Comparison of ENCODE assay signal across 10 mouse cellular contexts in the genomic region with DNA sequence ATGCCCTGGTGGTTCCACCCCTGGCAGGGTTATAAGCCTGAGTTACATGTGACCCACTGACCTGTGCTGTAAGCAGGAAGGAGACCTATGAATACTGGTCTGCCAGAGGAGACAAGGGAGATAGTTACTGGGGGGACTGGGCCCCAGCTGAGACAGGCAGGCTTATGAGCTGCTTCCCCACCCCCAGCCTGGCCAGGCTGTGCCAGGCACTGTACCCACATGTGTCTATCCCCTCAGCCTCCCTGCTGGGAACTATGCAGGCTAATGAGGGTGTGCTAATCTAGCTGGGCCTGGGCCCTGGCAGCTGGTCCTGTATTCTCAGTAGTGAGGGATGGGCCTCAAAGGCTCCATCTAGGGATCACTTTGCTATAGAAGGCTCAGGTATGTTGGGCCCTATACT. TPM values are rescaled to one million over a fixed set of nuclear protein-coding genes. Genes with fewer than 3 reads are reported as not detected.
DNase-seq lines count a peak whose midpoint lies in the region; ATAC-seq and TF ChIP-seq lines count a peak whose summit lies in the region.
"Had no signal": no experiment of that assay in that cellular context is flagged by ENCODE, and none has a peak within 500 bp of the region (broad histone marks: within the 10 kb centered on the region; RNA-seq: fewer than 3 reads in every experiment).

No protein-coding gene starts in this region.

- no peak for TF ChIP-seq POLR2A in olfactory bulb, adult 2 months (IDR thresholded peaks at IDR 0.05; ENCODE audit: insufficient read depth, low read depth, low read length)

- DNase-seq in left cerebral cortex, adult 2 months (ENCODE audit: extremely low spot score in 1 of 2, low spot score in 2 of 2): no peak
- no peak for DNase-seq in left cerebral cortex, postnatal 14 days (ENCODE audit: low spot score in 2 of 2)
- peak; percentile 81 for DNase-seq in cerebellum, adult 9-11 months
- DNase-seq in hindbrain, embryonic 14.5 days (ENCODE audit: low spot score): no peak
- DNase-seq in embryo, embryonic 10.5 days (ENCODE audit: low spot score): no peak

- ATAC-seq in hindbrain, embryonic 14.5 days (ENCODE audit: low FRiP score): no peak
- ATAC-seq in megakaryocyte progenitor cell, adult 5-6 weeks (replicated peaks; ENCODE audit: poor library complexity): no peak
- ATAC-seq: inflammation-experienced regulatory T-cells, adult 6 months; Patski had no signal

- H3K4me3 ChIP-seq in left cerebral cortex, adult 2 months: no peak overlapping the region
- no peak overlapping the region for H3K4me3 ChIP-seq in hindbrain, embryonic 14.5 days (replicated peaks; ENCODE audit: low read length)
- H3K4me3 ChIP-seq in olfactory bulb, adult 2 months (ENCODE audit: insufficient read depth, low read depth, low read length): no peak overlapping the region
- H3K4me3 ChIP-seq: limb, embryonic 10.5 days had no signal

- H3K27ac ChIP-seq in left cerebral cortex, adult 2 months: peak overlapping the region; percentile 85
- peak overlapping the region; percentile 65; the same call in 1 of the 2 replicates for H3K27ac ChIP-seq in hindbrain, embryonic 14.5 days
- 0 out of 2 replicates have a peak overlapping the region, but pooled peaks have one; percentile 20 for H3K27ac ChIP-seq in olfactory bulb, adult 2 months (ENCODE audit: insufficient read depth, low read depth, low read length)
- H3K27ac ChIP-seq: limb, embryonic 10.5 days had no signal

- intact Hi-C loops in left cerebral cortex, adult 2 months (cut with DNase I): no loop called here
- intact Hi-C loops in left cerebral cortex, postnatal 14 days (cut with DNase I): no loop called here

- peaks cover 54% of the 10 kb centered on the region for H3K4me1 ChIP-seq in hindbrain, embryonic 14.5 days (replicated peaks; ENCODE audit: control insufficient read depth, insufficient read depth, low read length)
- H3K4me1 ChIP-seq in olfactory bulb, adult 2 months (ENCODE audit: control insufficient read depth, insufficient read depth, low read length): peaks cover 39% of the 10 kb centered on the region

- no peak for TF ChIP-seq CTCF in left cerebral cortex, adult 2 months (IDR thresholded peaks at IDR 0.05)
- no peak for TF ChIP-seq CTCF in olfactory bulb, adult 2 months (IDR thresholded peaks at IDR 0.05; ENCODE audit: insufficient read depth, low read depth, low read length)

- H3K27me3 ChIP-seq in hindbrain, embryonic 14.5 days (ENCODE audit: control insufficient read depth, insufficient read depth, low read length): 0 out of 2 replicates have a peak, but pooled peaks cover 6% of the 10 kb centered on the region
- H3K27me3 ChIP-seq: Patski had no signal

- peak overlapping the region; percentile 8; the same call in 1 of the 2 replicates for H3K9ac ChIP-seq in hindbrain, embryonic 14.5 days

- H3K9me3 ChIP-seq in hindbrain, embryonic 14.5 days (ENCODE audit: control insufficient read depth, low read length): no peaks in the 10 kb centered on the region
- H3K9me3 ChIP-seq: limb, embryonic 10.5 days had no signal

- H3K4me2 ChIP-seq in hindbrain, embryonic 14.5 days (replicated peaks): peak overlapping the region; percentile 100

- peaks cover 31% of the 10 kb centered on the region for H3K36me3 ChIP-seq in hindbrain, embryonic 14.5 days (replicated peaks; ENCODE audit: control insufficient read depth, insufficient read depth)

RNA-seq across cellular contexts. Expression of gene Tprn, which starts 4.8 kb away (rescaled TPM):
- 10 to 100 TPM; 20.9 to 21.8 TPM for total RNA-seq in left cerebral cortex, adult 2 months (2021)
- 10 to 100 TPM; 14.2 to 15.7 TPM for total RNA-seq in left cerebral cortex, postnatal 14 days (2021)
- 13.4 and 14.7 TPM in 2 replicates for polyA plus RNA-seq in hindbrain, embryonic 14.5 days (2014; fragmentation: Nextera tagmentation; extraction: Ambion mirVana)
- polyA plus RNA-seq in olfactory bulb, adult 2 months (2012; ENCODE audit: insufficient read depth, insufficient read length, low replicate concordance, missing spikeins): not detected in 2 replicates
- 7.9 and 13.3 TPM in 2 replicates for total RNA-seq in megakaryocyte progenitor cell, adult 5-6 weeks (2015)
- 7.6 and 9.2 TPM in 2 replicates for total RNA-seq in megakaryocyte progenitor cell, adult 5-6 weeks (2017)

RNA-seq across cellular contexts. Expression of gene Ssna1, which starts 5.0 kb away (rescaled TPM):
- total RNA-seq in left cerebral cortex, adult 2 months (2021): 10 to 100 TPM; 65.6 to 65.9 TPM
- 10 to 100 TPM; 70.9 to 72.1 TPM for total RNA-seq in left cerebral cortex, postnatal 14 days (2021)
- 175 and 190 TPM in 2 replicates for polyA plus RNA-seq in hindbrain, embryonic 14.5 days (2014; fragmentation: Nextera tagmentation; extraction: Ambion mirVana)
- polyA plus RNA-seq in olfactory bulb, adult 2 months (2012; ENCODE audit: insufficient read depth, insufficient read length, low replicate concordance, missing spikeins): not detected in 2 replicates
- 136 and 148 TPM in 2 replicates for total RNA-seq in megakaryocyte progenitor cell, adult 5-6 weeks (2015)
- total RNA-seq in megakaryocyte progenitor cell, adult 5-6 weeks (2017): 71.3 and 92.7 TPM in 2 replicates

RNA-seq across cellular contexts. Expression of gene Anapc2, which starts 5.0 kb away (rescaled TPM):
- 10 to 100 TPM; 87.1 to 90.3 TPM for total RNA-seq in left cerebral cortex, adult 2 months (2021)
- total RNA-seq in left cerebral cortex, postnatal 14 days (2021): 10 to 100 TPM; 69.8 to 73.2 TPM
- polyA plus RNA-seq in hindbrain, embryonic 14.5 days (2014; fragmentation: Nextera tagmentation; extraction: Ambion mirVana): 113 and 114 TPM in 2 replicates
- not detected in 2 replicates for polyA plus RNA-seq in olfactory bulb, adult 2 months (2012; ENCODE audit: insufficient read depth, insufficient read length, low replicate concordance, missing spikeins)
- total RNA-seq in megakaryocyte progenitor cell, adult 5-6 weeks (2015): 28.3 and 34.4 TPM in 2 replicates
- 36.5 and 42.4 TPM in 2 replicates for total RNA-seq in megakaryocyte progenitor cell, adult 5-6 weeks (2017)

RNA-seq across cellular contexts. Expression of gene Tmem203, which starts 12.0 kb away (rescaled TPM):
- total RNA-seq in left cerebral cortex, adult 2 months (2021): 10 to 100 TPM; 35.6 to 41.6 TPM
- 10 to 100 TPM; 35.3 to 41.3 TPM for total RNA-seq in left cerebral cortex, postnatal 14 days (2021)
- polyA plus RNA-seq in hindbrain, embryonic 14.5 days (2014; fragmentation: Nextera tagmentation; extraction: Ambion mirVana): 9.8 and 12.5 TPM in 2 replicates
- not detected in 2 replicates for polyA plus RNA-seq in olfactory bulb, adult 2 months (2012; ENCODE audit: insufficient read depth, insufficient read length, low replicate concordance, missing spikeins)
- total RNA-seq in megakaryocyte progenitor cell, adult 5-6 weeks (2015): 11.4 and 12.8 TPM in 2 replicates
- 9.6 and 9.8 TPM in 2 replicates for total RNA-seq in megakaryocyte progenitor cell, adult 5-6 weeks (2017)

RNA-seq across cellular contexts. Expression of gene AL732309.1, which starts 20.6 kb away (rescaled TPM):
- total RNA-seq in left cerebral cortex, adult 2 months (2021): 1 to 10 TPM; 1.4 to 2.7 TPM
- 1 to 10 TPM; 2.3 to 2.8 TPM for total RNA-seq in left cerebral cortex, postnatal 14 days (2021)
- 2.9 and 5.3 TPM in 2 replicates for polyA plus RNA-seq in hindbrain, embryonic 14.5 days (2014; fragmentation: Nextera tagmentation; extraction: Ambion mirVana)
- not detected in 2 replicates for polyA plus RNA-seq in olfactory bulb, adult 2 months (2012; ENCODE audit: insufficient read depth, insufficient read length, low replicate concordance, missing spikeins)
- 3.9 and 5.0 TPM in 2 replicates for total RNA-seq in megakaryocyte progenitor cell, adult 5-6 weeks (2015)
- 3.2 and 3.8 TPM in 2 replicates for total RNA-seq in megakaryocyte progenitor cell, adult 5-6 weeks (2017)

Comparison
In these comparisons a context has a peak if more than half of its experiments do, and no peak if none do; other contexts are left out.
1. H3K27ac ChIP-seq: peak in every context shown above with its lines; median percentile 85 in left cerebral cortex, adult 2 months; 65 in hindbrain, embryonic 14.5 days; 20 in olfactory bulb, adult 2 months.